Mouse (Mus musculus): ENCODE results near the gene Setd1b. TPM values are rescaled to one million over a fixed set of nuclear protein-coding genes. Genes with fewer than 3 reads are reported as not detected.
A peak's percentile ranks its signal among the peaks of the same experiment; 100 is the strongest.

Setd1b gene
- total RNA-seq, 4 experiments from 2014 or later = 24.2 to 40.1 (median 32.6) TPM

DNA sequence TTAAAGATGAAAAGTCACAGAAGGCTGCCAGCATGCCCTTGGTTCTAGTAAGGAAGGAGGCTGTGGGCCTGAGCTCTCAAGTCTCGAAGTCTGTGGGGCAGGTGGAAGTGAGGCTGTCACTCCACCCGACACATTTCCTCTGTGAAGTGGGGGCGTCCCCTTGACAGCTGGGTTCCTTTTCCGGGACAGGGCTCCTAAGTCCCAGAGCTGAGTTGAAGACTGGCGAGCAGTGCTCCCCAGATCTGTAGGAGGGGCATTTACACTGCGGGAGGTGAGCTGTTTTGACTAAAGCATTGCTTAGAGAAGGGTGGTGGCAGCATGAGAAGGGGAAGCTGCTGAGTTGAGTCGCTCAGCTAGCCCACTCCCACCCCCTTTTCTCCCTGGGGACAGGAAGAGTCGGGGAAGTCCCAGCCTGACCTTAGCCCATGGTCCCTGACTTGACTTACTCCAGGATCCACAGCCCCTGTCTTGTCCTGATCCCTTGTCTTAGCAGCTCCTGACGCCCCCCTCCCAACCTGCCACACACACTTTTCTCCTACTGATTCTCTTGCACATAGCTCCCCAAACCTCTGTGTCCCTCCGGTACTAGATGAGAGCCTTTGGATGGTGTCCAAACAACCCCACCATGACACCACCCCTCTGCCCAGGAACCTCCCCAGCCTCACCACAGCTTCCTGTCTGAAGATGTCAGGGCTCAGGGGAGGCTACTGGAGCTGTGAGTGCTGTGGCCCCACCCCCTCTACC is 13.4 kb upstream of the Setd1b start:
- DNase-seq = no peak

DNA sequence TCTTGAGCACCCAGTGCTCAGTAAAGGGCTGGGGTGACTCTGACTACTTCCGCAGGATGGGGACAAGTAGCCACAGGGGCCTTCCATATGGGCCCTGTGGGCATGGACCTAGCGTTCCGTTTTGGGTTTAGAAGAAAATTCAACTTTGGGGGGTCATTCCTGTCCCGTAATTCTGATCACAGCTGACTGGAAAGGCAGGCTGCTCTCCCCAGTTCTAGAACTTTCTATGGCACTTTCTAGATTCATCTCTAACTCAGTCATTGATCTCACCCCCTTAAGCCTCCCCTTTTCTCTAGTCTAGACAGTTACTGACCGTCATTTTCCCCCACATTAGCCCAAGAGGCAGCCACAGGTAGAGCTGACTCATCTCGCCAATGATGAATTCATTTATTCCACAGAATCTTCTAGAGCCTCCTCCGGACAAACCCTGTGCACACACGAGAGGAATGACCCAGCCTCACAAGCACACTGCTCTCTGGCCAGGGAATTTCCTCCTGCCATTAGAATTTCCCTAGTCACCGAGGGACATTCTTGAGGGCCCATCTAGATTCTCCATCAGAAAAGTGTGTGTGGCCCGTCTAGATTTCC is 12.7 kb upstream of the Setd1b start:
- no peak for DNase-seq

DNA sequence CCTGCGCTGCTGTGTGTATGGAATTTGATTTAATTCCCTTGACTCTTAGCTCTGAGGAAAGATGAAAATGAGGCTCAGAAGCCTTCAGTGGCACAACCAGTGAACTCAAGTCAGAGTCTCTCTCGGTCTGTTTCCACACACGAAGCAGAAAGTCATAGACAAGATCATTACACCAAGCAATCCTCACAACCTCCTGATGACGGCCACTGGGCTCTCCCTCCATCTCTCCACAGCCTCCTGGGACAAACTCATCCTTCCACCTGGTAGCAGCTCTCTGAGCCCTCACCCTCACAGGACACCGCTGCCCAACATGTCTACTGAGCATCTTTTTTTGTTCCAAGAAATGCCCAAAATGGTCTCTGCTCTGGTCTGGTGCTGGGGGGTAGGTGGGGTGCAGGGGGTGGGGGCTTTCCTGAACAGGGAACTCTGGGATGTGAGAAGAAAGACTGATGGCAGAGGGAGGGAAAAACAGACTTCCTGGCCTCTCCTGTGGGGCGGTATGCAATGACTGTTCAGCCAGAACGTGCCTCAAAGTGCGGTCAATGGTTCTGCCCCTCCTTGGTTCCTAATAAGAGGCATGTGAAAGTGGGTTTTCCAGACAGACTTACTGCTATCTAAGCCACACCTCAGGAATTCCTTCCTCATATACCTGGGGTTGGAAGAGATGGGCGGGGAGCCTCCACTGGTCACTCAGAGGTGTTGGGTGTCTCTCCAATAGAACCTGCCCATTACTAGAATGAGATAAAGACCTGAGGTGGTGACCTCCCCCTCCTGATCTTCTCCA is 11.8 kb upstream of the Setd1b start:
- DNase-seq = no peak

DNA sequence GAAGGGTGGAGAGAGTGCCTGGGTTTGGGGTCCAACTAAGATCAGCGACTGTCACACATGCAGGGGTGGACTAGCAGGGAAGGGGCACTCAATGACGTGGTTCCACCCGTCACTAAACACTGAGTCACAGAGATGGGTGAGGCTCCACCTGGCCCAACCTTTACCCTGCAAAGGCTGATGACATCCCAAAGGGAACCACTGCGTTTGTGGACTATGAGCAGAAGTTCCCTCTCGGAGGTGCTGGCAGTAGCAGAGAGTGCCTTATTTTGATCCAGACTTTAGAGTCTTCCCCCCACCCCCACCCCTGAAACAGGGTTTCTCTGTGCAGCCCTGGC is 11.2 kb upstream of the Setd1b start:
- no peak for DNase-seq

DNA sequence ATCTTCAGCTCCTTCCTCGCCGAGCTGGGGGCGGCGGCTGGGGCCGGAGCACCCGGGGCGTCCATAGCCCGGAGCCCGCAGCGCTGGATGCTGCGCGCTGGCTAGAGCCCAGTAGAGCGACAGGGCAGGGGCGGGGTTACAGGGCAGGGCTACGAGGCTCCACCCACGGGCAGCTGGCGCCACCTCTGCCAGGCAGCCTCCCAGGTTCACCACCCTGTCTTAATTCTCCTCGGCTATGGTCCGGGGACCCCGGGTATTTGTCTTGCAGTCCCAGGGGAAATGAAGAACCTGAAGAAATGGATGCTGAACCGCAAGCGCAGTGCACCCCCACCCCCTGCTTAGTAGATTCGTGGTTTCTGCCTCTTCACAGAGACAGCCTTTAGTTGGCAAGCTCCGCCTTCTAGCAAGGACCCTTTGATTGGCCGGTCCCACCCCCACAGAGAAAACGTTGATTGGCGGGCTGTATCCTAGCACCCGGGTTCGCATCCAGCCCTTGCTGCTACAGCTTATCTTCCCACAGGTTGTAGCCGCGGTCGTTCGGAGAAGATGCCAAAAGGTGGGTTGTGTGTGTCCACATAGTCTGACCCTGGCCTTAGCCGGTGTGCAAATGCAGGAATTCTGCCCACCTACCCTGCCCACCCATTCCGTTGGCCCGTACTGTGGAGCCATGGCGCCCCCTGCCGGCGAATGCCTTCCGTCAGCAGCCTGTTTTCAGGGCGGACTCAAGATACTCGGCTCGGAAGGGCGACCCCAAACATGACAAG is 9.5 kb upstream of the Setd1b start, which contains the start of gene Rhof:
Gene Rhof (minus strand): TSS at position 385 of the 764 bp plus-strand sequence.
- peak; percentile 71 for DNase-seq

DNA sequence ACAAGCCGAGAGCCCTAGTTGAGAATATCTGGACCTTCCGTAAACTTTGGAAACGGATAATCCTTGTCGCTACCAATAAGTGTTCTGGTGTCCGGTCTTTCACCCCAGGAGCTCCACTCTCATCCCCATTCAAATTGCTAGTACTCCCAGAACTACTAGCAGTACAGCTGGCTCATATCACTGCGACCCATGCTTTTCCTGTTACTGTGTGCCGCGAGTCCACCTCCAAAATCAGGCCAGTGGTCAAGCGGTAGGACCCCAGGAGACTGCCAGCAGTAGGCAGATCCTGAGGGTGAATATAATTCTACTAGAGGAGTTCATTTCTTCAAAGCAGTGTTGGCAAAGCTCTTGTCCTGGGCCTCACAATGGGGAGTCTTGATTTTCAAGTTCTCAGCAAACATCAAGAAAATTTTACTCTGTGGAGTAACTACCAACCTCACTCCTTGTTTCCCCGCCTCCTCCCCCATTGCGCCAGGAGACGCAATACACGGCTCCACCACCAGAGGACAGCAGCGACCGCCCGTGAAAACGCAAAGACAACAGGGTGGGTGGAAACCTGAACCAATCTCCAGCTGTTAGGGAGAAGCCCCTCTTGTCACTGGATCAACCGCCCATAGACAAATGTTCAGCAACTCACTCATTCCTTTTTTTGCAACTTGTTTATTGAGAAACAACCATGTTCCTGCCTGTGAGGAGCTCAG is 8.8 kb upstream of the Setd1b start:
- DNase-seq = peak; percentile 80

DNA sequence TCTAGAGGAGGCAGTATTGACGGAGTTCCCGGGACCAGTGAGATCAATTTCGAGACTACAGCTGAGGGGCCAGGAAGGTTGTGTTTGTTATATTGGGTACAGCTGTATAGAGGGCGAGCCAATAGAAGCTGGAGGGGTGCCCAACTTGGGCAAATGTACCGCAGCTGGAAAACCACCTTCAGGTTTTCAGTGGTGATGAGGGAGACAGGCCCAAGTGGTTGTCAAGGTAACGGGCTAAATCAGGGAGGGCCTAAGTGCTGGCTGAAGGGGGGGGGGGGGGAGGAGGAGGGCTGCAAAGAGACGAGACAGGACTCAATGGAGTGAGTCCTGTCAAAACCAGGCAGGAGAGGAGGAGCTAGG is 8.2 kb upstream of the Setd1b start:
- DNase-seq = no peak

DNA sequence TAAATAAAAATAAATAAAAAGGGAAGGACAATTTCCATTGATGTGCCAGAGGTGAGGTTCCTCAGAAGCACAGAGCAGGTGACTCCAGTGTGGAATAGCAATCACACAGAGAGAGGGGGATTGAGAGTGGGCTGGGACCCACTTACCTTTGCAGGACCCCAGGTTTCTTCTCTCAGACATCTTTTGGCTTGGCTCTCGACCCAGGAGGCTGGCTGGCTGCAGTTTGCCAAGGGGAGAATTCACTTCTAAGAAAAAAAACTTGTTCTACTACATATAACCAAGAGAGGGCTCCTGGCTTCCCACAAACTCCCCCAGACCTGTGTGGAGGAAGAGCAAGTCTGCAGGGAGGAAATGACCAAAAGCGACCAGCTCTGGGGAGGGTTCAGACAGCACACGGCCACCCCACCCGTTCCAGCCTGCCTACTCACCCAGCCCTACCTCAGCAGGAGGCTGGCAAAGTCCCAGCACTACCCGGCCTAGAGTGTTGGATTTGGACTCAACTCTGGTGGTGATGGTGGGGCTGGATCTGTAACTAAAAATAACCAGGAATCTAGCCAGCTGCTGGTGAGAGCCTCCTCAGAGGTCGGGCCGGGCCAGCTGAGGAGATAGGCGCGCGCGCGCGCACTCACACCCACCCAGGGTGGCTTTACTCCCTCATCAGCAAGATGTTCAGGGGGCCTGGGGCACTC is 7.7 kb upstream of the Setd1b start:
- no peak for DNase-seq

DNA sequence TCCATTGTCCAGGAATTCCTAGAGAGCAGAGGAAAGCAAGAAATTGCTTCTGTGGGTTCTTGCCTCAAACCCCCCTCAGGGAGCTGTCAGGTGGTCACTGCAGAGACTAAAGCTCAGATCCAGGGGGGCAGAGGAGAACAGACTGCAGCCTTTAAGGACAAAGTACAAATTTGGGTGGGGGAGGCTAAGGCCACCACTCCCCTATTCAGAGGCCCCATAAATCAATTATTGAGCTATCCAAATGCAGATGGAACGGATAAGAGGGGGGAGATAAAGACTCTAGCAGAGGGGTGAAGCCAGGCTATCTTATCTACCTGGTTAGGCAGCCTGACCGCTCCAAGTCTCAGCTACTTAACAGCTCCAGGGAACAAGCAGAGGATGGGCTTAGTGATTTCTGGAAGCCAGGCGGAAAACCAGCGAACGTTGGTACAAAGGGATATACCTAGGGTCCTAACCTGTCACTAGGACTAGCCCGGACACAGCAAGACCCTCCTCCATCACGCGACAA is 7.1 kb upstream of the Setd1b start:
- no peak for DNase-seq

DNA sequence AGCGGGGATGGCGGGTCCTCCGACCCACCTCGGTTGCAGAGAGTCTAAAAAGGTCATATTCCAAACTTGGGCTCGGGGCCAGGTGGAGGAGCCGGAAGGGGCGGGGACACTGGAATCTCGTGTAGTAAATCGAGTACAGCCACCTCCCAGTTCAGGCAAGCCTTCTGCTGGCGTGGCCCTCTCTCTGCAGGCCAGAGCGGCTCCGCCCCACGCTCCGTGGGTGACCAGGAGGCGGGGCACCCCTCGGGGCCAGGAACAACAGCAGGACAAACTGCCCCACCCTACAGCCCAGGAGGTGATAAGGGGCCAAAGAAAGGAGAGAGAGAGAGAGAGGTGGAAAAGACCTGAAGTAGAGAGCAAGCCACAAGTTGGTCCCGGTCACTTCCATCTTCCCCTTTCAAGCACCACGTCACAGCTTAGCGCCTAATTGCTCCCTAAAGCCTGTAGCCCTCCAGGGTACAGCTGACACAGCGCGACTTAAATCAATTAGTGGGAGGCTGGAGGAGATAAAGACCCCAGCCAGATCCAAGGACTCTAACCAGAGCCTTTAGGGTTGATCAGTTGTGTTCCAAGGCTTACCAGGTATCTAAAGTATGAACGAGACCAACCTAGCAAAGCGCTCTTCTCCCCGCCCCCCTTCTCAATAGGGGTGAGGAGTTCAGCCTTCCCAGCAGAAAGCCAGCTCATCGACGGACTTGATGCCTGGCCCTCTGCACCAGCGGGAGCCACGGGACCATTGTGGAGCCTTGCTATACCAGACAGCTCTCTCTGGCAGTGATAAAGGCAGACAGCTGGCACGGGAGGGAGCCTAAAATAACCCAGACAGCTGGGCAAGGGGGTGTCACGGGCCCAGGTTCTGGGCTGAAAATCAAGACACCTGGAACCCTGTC is 6.3 kb upstream of the Setd1b start:
- peak; percentile 95 for DNase-seq

DNA sequence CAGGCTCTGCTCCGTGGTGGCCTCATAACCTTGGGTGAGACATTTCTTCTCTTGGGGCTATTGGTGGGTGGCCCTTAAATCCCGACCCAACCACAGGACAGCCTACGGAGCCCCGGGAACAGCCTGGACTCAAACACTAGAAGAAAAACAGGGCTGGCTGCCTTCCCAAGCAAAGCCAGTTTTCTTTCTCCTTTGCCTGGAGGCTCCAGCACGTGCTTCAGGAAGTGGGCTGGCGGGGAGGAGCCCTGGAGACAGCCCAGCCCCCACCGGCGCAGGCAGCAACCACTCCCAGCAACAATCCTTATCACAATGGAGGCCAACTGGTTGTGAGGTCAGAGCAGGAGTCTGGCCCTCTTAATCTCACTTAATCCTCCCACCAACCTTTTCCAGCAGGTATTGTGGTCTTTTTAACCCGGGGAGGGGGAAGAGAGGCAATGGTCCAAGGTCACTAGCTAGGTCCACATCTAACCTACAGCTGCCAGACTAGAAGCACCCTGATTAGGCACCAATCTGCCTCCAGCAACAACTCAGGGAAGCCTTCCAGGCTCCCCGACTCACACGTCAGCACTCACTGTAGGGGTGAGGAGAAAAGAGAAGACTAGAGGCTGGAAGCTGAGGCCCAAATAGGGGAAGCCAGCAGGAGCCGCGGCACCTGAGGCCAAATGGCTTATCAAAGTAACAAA is 5.5 kb upstream of the Setd1b start:
- DNase-seq = peak; percentile 93

DNA sequence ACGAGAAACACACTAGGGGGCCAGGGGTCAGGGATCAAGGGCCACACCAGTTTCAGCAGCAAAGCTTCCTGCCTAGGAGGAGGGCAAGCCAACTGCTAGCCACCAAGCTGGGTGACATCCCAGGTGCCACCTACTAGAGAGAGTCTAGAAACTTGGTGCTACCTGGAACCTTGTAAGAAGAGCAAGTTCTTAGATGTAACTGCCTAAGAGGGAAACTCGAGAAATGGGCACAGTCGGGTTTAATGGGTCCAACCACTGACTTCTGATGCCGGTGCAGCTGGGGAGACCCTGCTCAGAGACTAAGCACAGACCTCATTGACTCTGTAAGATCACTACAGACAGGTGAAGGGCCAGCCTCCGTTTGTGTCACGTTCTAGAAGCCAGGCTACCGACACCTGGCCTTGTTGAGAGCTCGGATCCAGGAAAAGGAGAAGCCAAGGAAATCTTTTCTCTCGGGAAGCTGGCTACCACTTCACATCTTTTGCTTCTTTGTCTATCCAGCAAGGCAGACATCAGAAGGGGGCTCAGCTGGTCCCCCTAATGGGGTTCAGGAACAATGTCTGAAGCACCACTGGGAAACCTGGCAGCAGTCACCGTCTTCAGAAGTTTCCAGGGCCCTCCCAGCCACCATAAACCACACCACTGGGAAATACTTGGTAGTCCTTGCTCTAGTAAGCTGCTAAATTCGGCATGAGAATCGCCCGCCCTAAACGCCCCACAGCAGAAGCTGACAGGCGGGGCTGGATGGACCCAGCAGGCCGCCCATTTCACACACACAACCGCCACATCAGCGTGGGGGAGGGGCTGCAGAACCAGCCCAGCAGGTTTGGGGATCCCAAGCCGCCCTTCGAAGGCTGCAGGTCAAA is 4.7 kb upstream of the Setd1b start:
- peak; percentile 85 for DNase-seq

DNA sequence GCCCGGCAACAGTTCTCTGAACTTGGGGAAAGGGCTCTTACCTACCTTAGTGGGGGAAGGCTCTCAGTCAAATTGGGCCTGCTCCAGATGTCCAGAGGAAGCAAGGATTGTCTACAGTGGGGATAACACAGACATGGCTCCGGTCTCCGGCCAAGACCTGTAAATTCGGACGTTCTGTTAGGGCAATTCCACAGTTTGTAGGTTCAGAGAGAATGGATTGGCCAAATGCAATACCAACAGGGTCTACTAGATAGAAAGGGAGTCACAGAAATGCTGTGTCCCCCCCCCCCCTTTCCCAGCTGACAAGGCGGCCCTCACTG is 4.1 kb upstream of the Setd1b start:
- DNase-seq = no peak

DNA sequence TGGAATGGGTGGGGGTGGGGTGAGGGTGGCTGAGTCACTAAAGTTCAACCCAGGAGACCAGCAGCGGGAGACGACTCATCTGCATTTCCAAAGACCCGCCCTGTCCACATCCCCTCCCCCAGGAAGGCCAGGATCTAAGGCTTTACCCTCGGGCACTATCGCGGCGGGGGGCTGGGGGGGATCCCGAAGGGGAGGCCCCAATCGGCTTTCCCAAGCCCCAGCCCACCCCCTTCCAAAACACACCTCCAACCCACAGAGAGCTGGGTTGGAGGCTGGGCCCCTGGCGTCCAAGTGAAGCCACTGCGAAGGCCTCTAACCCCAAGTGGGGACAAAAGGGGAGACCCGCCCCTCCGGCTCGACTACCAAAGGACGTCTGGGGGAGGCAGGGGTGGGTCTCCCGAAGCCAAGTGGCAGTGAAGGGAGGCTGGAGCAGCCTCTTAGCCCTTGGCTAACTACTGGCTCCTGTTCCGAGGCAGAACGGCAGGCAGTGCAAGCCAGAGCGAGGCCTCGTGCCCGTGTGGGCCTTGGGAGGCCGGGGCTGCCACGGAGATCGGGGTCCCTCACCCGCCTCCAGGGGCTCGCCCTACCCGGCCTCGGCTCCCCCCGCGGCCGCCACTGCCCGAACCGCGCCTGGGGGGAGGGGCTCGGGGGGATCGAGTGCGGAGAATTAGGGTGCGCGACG is 3.6 kb upstream of the Setd1b start:
- peak; percentile 82 for DNase-seq

DNA sequence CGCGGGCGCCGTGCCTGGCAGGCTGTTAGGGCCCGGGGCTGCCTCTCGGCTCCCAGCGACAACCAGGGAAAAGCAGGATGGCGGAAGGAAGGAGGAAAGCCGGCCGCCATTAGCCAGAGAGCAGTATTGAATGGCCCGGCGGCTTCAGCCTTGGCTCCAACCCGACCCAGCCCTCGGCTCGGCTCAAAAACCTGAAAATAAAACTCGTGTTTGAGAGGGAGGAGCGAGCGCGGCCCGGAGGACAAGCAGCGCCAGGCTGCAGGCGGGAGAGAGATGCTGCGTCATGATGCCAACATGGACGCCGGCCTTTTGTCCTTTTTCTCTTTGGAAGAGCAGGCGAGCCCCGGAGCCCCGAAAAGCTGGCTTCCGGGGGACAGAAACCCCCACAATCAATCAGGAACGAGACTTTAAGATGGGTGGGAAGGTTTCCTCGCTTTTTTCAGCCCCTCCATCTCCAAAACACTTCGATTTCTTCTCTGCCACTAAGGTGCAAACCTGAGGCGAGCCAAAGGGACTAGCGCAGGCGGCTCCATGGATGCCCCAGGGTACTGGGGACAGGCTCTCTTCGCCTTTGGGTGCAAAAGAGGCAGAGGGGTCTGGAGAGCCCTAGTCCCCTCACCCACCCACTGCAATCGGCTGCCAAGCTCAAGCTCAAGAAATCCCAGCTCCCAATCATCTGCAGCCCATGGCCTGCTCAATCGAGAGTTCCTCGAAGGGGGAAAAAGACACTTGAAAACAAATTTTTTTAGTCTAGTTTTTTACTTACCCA is 2.9 kb upstream of the Setd1b start:
- DNase-seq = peak; percentile 86

DNA sequence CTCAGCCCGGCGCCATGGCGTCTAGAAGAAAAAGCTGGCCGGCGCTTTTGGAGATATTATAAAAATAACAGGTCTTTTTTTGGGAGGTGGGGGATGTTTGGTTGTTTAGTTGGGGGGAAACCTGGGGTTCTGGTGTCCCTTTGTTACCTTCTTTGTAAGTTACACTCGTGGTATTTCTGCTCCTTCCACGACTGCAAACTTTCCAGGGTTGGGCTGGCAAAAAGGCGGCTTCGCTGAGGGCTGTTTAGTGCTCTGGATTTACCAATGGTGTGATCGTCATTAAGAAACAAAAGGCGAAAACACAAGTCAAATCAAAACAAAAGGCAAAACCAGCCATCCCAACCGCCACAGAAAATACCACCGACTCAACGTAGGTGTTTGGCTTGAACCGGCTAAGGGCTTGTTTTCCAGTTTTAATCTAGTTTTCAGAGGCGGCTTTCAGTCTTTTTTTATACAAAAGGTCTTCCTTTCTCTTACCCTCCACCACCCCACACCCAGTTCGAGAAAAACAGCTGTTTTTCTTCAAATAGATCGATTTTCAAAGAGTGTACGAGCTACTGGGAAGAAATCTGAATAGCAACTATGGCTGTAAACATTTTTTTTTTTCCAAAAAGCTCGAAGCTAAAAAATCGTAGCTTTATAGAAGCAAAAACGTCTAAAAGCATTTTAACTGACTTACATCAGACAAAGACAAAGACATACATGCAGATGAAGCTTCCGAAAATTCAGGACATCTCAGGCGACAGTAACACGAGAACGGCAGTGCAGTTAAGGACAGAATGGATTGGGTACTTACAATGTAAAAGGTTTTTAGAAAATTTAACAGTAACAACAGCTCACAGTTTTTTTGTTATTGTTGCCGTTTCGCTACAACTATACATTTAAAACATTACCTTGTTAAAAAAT is 2.0 kb upstream of the Setd1b start:
- no peak for DNase-seq
